Mouse (Mus musculus): ENCODE results near the gene Zbtb3. TPM values are rescaled to one million over a fixed set of nuclear protein-coding genes. Genes with fewer than 3 reads are reported as not detected.
"Not testable (repeated sequence)": the region's sequence is repeated elsewhere in the genome, so short reads cannot be mapped to it uniquely, and the experiment has no call there.

Gene Zbtb3
- total RNA-seq, 2 experiments from 2014 or later, result 2.2 to 3.0 TPM

- DNase-seq, result no peak
- intact Hi-C loops (cut with DNase I), result no loop called here
Observed at GRCm38 (mm10) chr19:8798947-8799315, 3.4 kb upstream of the Zbtb3 start.

GRCm38 (mm10) chr19:8803204-8803780 lies 937 bp downstream of the Zbtb3 start:
- intact Hi-C loops (cut with DNase I), result loop anchor here (2.0 to 5.0 kb wide), 2 partner anchors 16 to 46 kb away; partner anchors contain the start of genes Nxf1 and Ttc9c

GRCm38 (mm10) chr19:8803879-8804660 lies 1.7 kb downstream of the Zbtb3 start:
- DNase-seq, result no peak
- intact Hi-C loops (cut with DNase I), result loop anchor here (2.0 to 5.0 kb wide), 2 partner anchors 15 to 47 kb away; partner anchors contain the start of genes Nxf1 and Ttc9c

More at GRCm38 (mm10) chr19:8803204-8803780, 937 bp downstream of the Zbtb3 start:
- DNase-seq, result no peak

GRCm38 (mm10) chr19:8806810-8807209 lies 4.5 kb downstream of the Zbtb3 start:
- intact Hi-C loops (cut with DNase I), result no loop called here
- DNase-seq, result no peak

GRCm38 (mm10) chr19:8815812-8816211 lies 13.5 kb downstream of the Zbtb3 start:
- intact Hi-C loops (cut with DNase I), result no loop called here
- no peak for DNase-seq

GRCm38 (mm10) chr19:8817001-8817400 lies 14.6 kb downstream of the Zbtb3 start:
- intact Hi-C loops (cut with DNase I), result no loop called here
- no peak for DNase-seq

GRCm38 (mm10) chr19:8818301-8818798 lies 16.0 kb downstream of the Zbtb3 start:
- intact Hi-C loops (cut with DNase I), result loop anchor here (2.0 kb wide), 1 partner anchor 16 kb away; the partner anchor contains the start of gene Zbtb3
- no peak for DNase-seq

- intact Hi-C loops (cut with DNase I), result loop anchor here (2.0 kb wide), 1 partner anchor 16 kb away; the partner anchor contains the start of gene Zbtb3
- DNase-seq, result peak; percentile 97 to 98
Observed at GRCm38 (mm10) chr19:8818801-8819595, 16.6 kb downstream of the Zbtb3 start, which contains the start of gene Ttc9c. Gene Ttc9c, minus strand, starts transcription at chr19:8819333.

- intact Hi-C loops (cut with DNase I), result loop anchor here (2.0 kb wide), 2 partner anchors 17 kb away; partner anchors contain the start of genes Bscl2 and Zbtb3
Observed at GRCm38 (mm10) chr19:8819596-8820423, 17.5 kb downstream of the Zbtb3 start, which contains the start of gene Hnrnpul2. Gene Hnrnpul2, plus strand, starts transcription at chr19:8820010.

GRCm38 (mm10) chr19:8820424-8820956 lies 18.1 kb downstream of the Zbtb3 start:
- DNase-seq, result no peak
- intact Hi-C loops (cut with DNase I), result loop anchor here (2.0 kb wide), 1 partner anchor 16 kb away; the partner anchor contains the start of gene Bscl2

More at GRCm38 (mm10) chr19:8819596-8820423, 17.5 kb downstream of the Zbtb3 start, which contains the start of gene Hnrnpul2:
- DNase-seq, result peak; percentile 99

GRCm38 (mm10) chr19:8821146-8821545 lies 18.8 kb downstream of the Zbtb3 start:
- intact Hi-C loops (cut with DNase I), result loop anchor here (2.0 kb wide), 1 partner anchor 16 kb away; the partner anchor contains the start of gene Bscl2
- no peak for DNase-seq

- no peak for DNase-seq
- intact Hi-C loops (cut with DNase I), result no loop called here
Observed at GRCm38 (mm10) chr19:8822696-8823095, 20.3 kb downstream of the Zbtb3 start.

- DNase-seq, result no peak
- intact Hi-C loops (cut with DNase I), result no loop called here
Observed at GRCm38 (mm10) chr19:8829660-8830059, 27.3 kb downstream of the Zbtb3 start, which contains the start of gene AC129217.1. Gene AC129217.1, plus strand, starts transcription at chr19:8829773.

GRCm38 (mm10) chr19:8830664-8831063 lies 28.3 kb downstream of the Zbtb3 start:
- intact Hi-C loops (cut with DNase I), result no loop called here

GRCm38 (mm10) chr19:8831262-8831661 lies 28.9 kb downstream of the Zbtb3 start:
- no peak for DNase-seq
- intact Hi-C loops (cut with DNase I), result no loop called here

More at GRCm38 (mm10) chr19:8830664-8831063, 28.3 kb downstream of the Zbtb3 start:
- DNase-seq, result no peak

GRCm38 (mm10) chr19:8832971-8833370 lies 30.6 kb downstream of the Zbtb3 start:
- intact Hi-C loops (cut with DNase I), result no loop called here
- DNase-seq, result no peak

- intact Hi-C loops (cut with DNase I), result loop anchor here (2.0 kb wide), 1 partner anchor 16 kb away; the partner anchor contains the start of gene Hnrnpul2
- DNase-seq, result not testable (repeated sequence)
Observed at GRCm38 (mm10) chr19:8836327-8836726, 34.0 kb downstream of the Zbtb3 start.

- DNase-seq, result peak; percentile 89 to 90
- intact Hi-C loops (cut with DNase I), result loop anchor here (2.0 kb wide), 1 partner anchor 17 kb away; the partner anchor contains the start of gene Hnrnpul2
Observed at GRCm38 (mm10) chr19:8837251-8837791, 35.0 kb downstream of the Zbtb3 start, which contains the start of gene Bscl2. Gene Bscl2, plus strand, starts transcription at chr19:8837467.
